Mouse (Mus musculus): ENCODE results near the gene Gm21783. TPM values are rescaled to one million over a fixed set of nuclear protein-coding genes. Genes with fewer than 3 reads are reported as not detected.
"Not testable (repeated sequence)": the region's sequence is repeated elsewhere in the genome, so short reads cannot be mapped to it uniquely, and the experiment has no call there.

The Gm21783 gene
- not detected in 2 replicates for total RNA-seq (2017)

GRCm38 (mm10) chrY:44981163-44981562 lies at the start of gene Gm21783:
Gene Gm21783 (minus strand): TSS chrY:44981263.
- not testable (repeated sequence) for ATAC-seq (ENCODE audit: extremely low read depth, insufficient number of reproducible peaks, low FRiP score, poor library complexity, severe bottlenecking)

Data from neutrophil, adult 5-6 weeks (primary cell).